In the genomic region with DNA sequence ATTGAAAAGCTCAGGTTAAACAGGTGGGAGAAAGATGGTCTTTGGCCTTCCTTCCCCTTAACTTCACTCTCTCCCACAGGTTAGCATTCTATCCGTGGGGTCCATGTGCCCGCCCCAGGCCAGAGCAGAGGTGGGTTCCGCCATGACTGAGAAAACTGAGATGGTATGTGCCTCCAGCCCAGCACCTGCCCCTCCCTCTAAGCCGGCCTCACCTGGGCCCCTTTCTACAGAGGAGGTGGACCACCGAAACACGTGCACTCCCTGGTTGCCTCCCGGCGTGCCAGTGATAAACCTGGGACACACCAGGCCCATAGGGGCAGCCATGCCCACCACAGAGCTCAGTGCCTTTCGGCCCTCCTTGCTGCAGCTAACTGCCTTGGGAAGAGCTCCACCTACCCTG, we compare ENCODE assay signal across 8 mouse cellular contexts. TPM values are rescaled to one million over a fixed set of nuclear protein-coding genes. Genes with fewer than 3 reads are reported as not detected.
DNase-seq lines count a peak whose midpoint lies in the region; ATAC-seq and TF ChIP-seq lines count a peak whose summit lies in the region.

No protein-coding gene starts in this region.

- peak overlapping the region; percentile 43 for H3K4me2 ChIP-seq in kidney, postnatal 0 days (ENCODE audit: low read length)
- H3K4me2 ChIP-seq in hindbrain, embryonic 11.5 days (replicated peaks; ENCODE audit: low read depth, low read length), result 0 out of 2 replicates have a peak overlapping the region, but pooled peaks have one; percentile 3

- TF ChIP-seq CTCF in kidney, postnatal 0 days (IDR thresholded peaks at IDR 0.05; ENCODE audit: low read depth), result no peak

- H3K4me1 ChIP-seq in kidney, postnatal 0 days (replicated peaks; ENCODE audit: insufficient read depth, low read length), result peaks cover 21% of the 10 kb centered on the region
- H3K4me1 ChIP-seq in embryonic facial prominence, embryonic 10.5 days, result peaks cover 47% of the 10 kb centered on the region
- peaks cover 23% of the 10 kb centered on the region for H3K4me1 ChIP-seq in hindbrain, embryonic 11.5 days (replicated peaks; ENCODE audit: control insufficient read depth, insufficient read depth, low read length)

- no peak overlapping the region for H3K9ac ChIP-seq in kidney, postnatal 0 days (ENCODE audit: low read depth, low read length)
- H3K9ac ChIP-seq in hindbrain, embryonic 11.5 days (ENCODE audit: low read depth, low read length), result no peak overlapping the region

- peak overlapping the region; percentile 29 for H3K4me3 ChIP-seq in kidney, postnatal 0 days (replicated peaks; ENCODE audit: low read depth, low read length)
- peak overlapping the region; percentile 51 for H3K4me3 ChIP-seq in embryonic facial prominence, embryonic 10.5 days
- peak overlapping the region; percentile 16 for H3K4me3 ChIP-seq in hindbrain, embryonic 11.5 days (ENCODE audit: low read depth, low read length)

- 0 out of 2 replicates have a peak, but pooled peaks cover 5% of the 10 kb centered on the region for H3K36me3 ChIP-seq in kidney, postnatal 0 days (ENCODE audit: insufficient read depth, low read length)
- peaks cover 28% of the 10 kb centered on the region for H3K36me3 ChIP-seq in embryonic facial prominence, embryonic 10.5 days (replicated peaks)
- H3K36me3 ChIP-seq in hindbrain, embryonic 11.5 days (ENCODE audit: control insufficient read depth, insufficient read depth, low read length), result no peaks in the 10 kb centered on the region

- H3K27ac ChIP-seq in kidney, postnatal 0 days, result 0 out of 2 replicates have a peak overlapping the region, but pooled peaks have one; percentile 13
- H3K27ac ChIP-seq in embryonic facial prominence, embryonic 10.5 days (replicated peaks), result peak overlapping the region; percentile 10; the same call in 1 of the 2 replicates
- no peak overlapping the region for H3K27ac ChIP-seq in hindbrain, embryonic 11.5 days (ENCODE audit: low read depth, low read length)

- WGBS in kidney, postnatal 0 days, result 88% methylated on average over 9 of the region's 9 CpGs
- 80% methylated on average over 9 of the region's 9 CpGs for WGBS in embryonic facial prominence, embryonic 10.5 days
- WGBS in hindbrain, embryonic 11.5 days, result 70% methylated on average over 9 of the region's 9 CpGs

- H3K27me3 ChIP-seq in kidney, postnatal 0 days (ENCODE audit: insufficient read depth, low read length), result peaks cover 35% of the 10 kb centered on the region; the same call in 1 of the 2 replicates
- H3K27me3 ChIP-seq in embryonic facial prominence, embryonic 10.5 days (replicated peaks; ENCODE audit: low read depth, poor library complexity, severe bottlenecking), result peaks cover 78% of the 10 kb centered on the region
- H3K27me3 ChIP-seq in hindbrain, embryonic 11.5 days (ENCODE audit: control insufficient read depth, insufficient read depth, low read length), result peaks cover 62% of the 10 kb centered on the region

- no peak for DNase-seq in kidney, postnatal 0 days (ENCODE audit: low spot score)
- no peak for DNase-seq in kidney, postnatal 36 days
- DNase-seq in embryonic facial prominence, embryonic 10.5 days (ENCODE audit: low spot score), result no peak
- no peak for DNase-seq in hindbrain, embryonic 11.5 days (ENCODE audit: low spot score)
- DNase-seq in lung, postnatal 4 days, result peak; percentile 17 to 33
- DNase-seq in adrenal gland, postnatal 4 days (ENCODE audit: low spot score in 2 of 2), result no peak
- DNase-seq in c-Kit-positive CD71-positive TER-119-positive erythroid progenitor cells, embryonic 14.5 days (ENCODE audit: low spot score), result no peak

- H3K9me3 ChIP-seq in kidney, postnatal 0 days (replicated peaks; ENCODE audit: low read length), result no peaks in the 10 kb centered on the region
- no peaks in the 10 kb centered on the region for H3K9me3 ChIP-seq in embryonic facial prominence, embryonic 10.5 days
- no peaks in the 10 kb centered on the region for H3K9me3 ChIP-seq in hindbrain, embryonic 11.5 days (ENCODE audit: control insufficient read depth, low read length)

- no peak for ATAC-seq in kidney, postnatal 0 days (replicated peaks; ENCODE audit: low FRiP score, low read depth)
- no peak for ATAC-seq in hindbrain, embryonic 11.5 days (ENCODE audit: low FRiP score)
- no peak for ATAC-seq in monocyte, adult 5-6 weeks (replicated peaks; ENCODE audit: insufficient number of reproducible peaks, low FRiP score, low TSS enrichment, poor library complexity, severe bottlenecking)

RNA-seq across cellular contexts. Expression of a gene that starts 1.3 kb away (rescaled TPM):
- 6.1 and 6.4 TPM in 2 replicates for polyA plus RNA-seq in kidney, postnatal 0 days (2015; fragmentation: Nextera tagmentation; extraction: Ambion mirVana)
- 4.3 and 5.5 TPM in 2 replicates for polyA plus RNA-seq in embryonic facial prominence, embryonic 10.5 days (2016; fragmentation: Nextera tagmentation; extraction: Ambion mirVana)
- 5.3 and 5.4 TPM in 2 replicates for polyA plus RNA-seq in hindbrain, embryonic 11.5 days (2014; fragmentation: Nextera tagmentation; extraction: Ambion mirVana)
- 1 to 10 TPM; 6.5 to 7.2 TPM for total RNA-seq in adrenal gland, postnatal 4 days (2021)
- total RNA-seq in monocyte, adult 5-6 weeks (2017), result 41.7 to 46.2 TPM (median 45.0 TPM) in 3 replicates

RNA-seq across cellular contexts. Expression of a gene that starts 14.9 kb away (rescaled TPM):
- 15.9 and 16.1 TPM in 2 replicates for polyA plus RNA-seq in kidney, postnatal 0 days (2015; fragmentation: Nextera tagmentation; extraction: Ambion mirVana)
- 30.4 and 30.8 TPM in 2 replicates for polyA plus RNA-seq in embryonic facial prominence, embryonic 10.5 days (2016; fragmentation: Nextera tagmentation; extraction: Ambion mirVana)
- polyA plus RNA-seq in hindbrain, embryonic 11.5 days (2014; fragmentation: Nextera tagmentation; extraction: Ambion mirVana), result 19.7 and 20.5 TPM in 2 replicates
- 10 to 100 TPM; 88.9 to 89.0 TPM for total RNA-seq in adrenal gland, postnatal 4 days (2021)
- 29.0 to 50.5 TPM (median 36.3 TPM) in 3 replicates for total RNA-seq in monocyte, adult 5-6 weeks (2017)

RNA-seq across cellular contexts. Expression of a gene that starts 16.5 kb away (rescaled TPM):
- 55.3 and 56.1 TPM in 2 replicates for polyA plus RNA-seq in kidney, postnatal 0 days (2015; fragmentation: Nextera tagmentation; extraction: Ambion mirVana)
- 69.1 and 71.2 TPM in 2 replicates for polyA plus RNA-seq in embryonic facial prominence, embryonic 10.5 days (2016; fragmentation: Nextera tagmentation; extraction: Ambion mirVana)
- 47.9 and 51.1 TPM in 2 replicates for polyA plus RNA-seq in hindbrain, embryonic 11.5 days (2014; fragmentation: Nextera tagmentation; extraction: Ambion mirVana)
- 100 to 1,000 TPM; 122 to 124 TPM for total RNA-seq in adrenal gland, postnatal 4 days (2021)
- 40.1 to 46.6 TPM (median 44.7 TPM) in 3 replicates for total RNA-seq in monocyte, adult 5-6 weeks (2017)

RNA-seq across cellular contexts. Expression of a gene that starts 20.2 kb away (rescaled TPM):
- 1.9 and 2.5 TPM in 2 replicates for polyA plus RNA-seq in kidney, postnatal 0 days (2015; fragmentation: Nextera tagmentation; extraction: Ambion mirVana)
- 1.6 and 3.6 TPM in 2 replicates for polyA plus RNA-seq in embryonic facial prominence, embryonic 10.5 days (2016; fragmentation: Nextera tagmentation; extraction: Ambion mirVana)
- 2.3 and 2.9 TPM in 2 replicates for polyA plus RNA-seq in hindbrain, embryonic 11.5 days (2014; fragmentation: Nextera tagmentation; extraction: Ambion mirVana)
- 1 to 10 TPM; 1.2 TPM for total RNA-seq in adrenal gland, postnatal 4 days (2021)
- total RNA-seq in monocyte, adult 5-6 weeks (2017), result 6.4 to 8.9 TPM (median 8.2 TPM) in 3 replicates

RNA-seq across cellular contexts. Expression of a gene that starts 39.9 kb away (rescaled TPM):
- 77.4 and 83.8 TPM in 2 replicates for polyA plus RNA-seq in kidney, postnatal 0 days (2015; fragmentation: Nextera tagmentation; extraction: Ambion mirVana)
- 140 and 148 TPM in 2 replicates for polyA plus RNA-seq in embryonic facial prominence, embryonic 10.5 days (2016; fragmentation: Nextera tagmentation; extraction: Ambion mirVana)
- polyA plus RNA-seq in hindbrain, embryonic 11.5 days (2014; fragmentation: Nextera tagmentation; extraction: Ambion mirVana), result 60.5 and 61.5 TPM in 2 replicates
- 10 to 100 TPM; 35.1 to 35.3 TPM for total RNA-seq in adrenal gland, postnatal 4 days (2021)
- total RNA-seq in monocyte, adult 5-6 weeks (2017), result 92.1 to 198 TPM (median 119 TPM) in 3 replicates

Comparison
In these comparisons a context has a peak if more than half of its experiments do, and no peak if none do; other contexts are left out.
1. DNase-seq: peak in lung, postnatal 4 days (2 of 2); none in kidney, postnatal 0 days (single experiment), kidney, postnatal 36 days (0 of 2), embryonic facial prominence, embryonic 10.5 days (single experiment), hindbrain, embryonic 11.5 days (single experiment), adrenal gland, postnatal 4 days (0 of 2) and c-Kit-positive CD71-positive TER-119-positive erythroid progenitor cells, embryonic 14.5 days (single experiment).
2. Peak in every context shown above with its lines, with median percentiles within 50 percentile points of each other: H3K4me3 ChIP-seq.